Mouse (Mus musculus) lung, postnatal 0 days (tissue): Measurements from ENCODE around the gene Tcirg1. TPM values are rescaled to one million over a fixed set of nuclear protein-coding genes. Genes with fewer than 3 reads are reported as not detected.
A peak's percentile ranks its signal among the peaks of the same experiment; 100 is the strongest.

Experiments
- ATAC-seq: fragments of 200-750 bp; cut with Nextera tagmentation; 2 replicates; pipeline ENCODE4 v1.8.0; 2017; ENCODE audit warnings: moderate library complexity
- DNase-seq: peaks from one replicate; pipeline ENCODE4 v3.0.0-alpha.2; 2016; ENCODE audit warnings: low spot score
- H3K27ac ChIP-seq: fragments of 300-500 bp; sonication (generic); 2 replicates; pipeline ENCODE4 v1.5.1; 2014; ENCODE audit warnings: antibody characterized with exemption, mild to moderate bottlenecking, low read length, mixed read lengths
- H3K27me3 ChIP-seq: fragments of 300-500 bp; sonication (generic); replicated peaks from 2 replicates; pipeline ENCODE4 v1.6.1; 2014; ENCODE audit warnings: low read length, mixed read lengths; ENCODE audit not compliant: insufficient read depth
- H3K36me3 ChIP-seq: fragments of 300-500 bp; sonication (generic); 2 replicates; pipeline ENCODE4 v1.6.1; 2014; ENCODE audit warnings: low read length, mixed read lengths; ENCODE audit not compliant: insufficient read depth
- H3K4me1 ChIP-seq: fragments of 300-500 bp; sonication (generic); 2 replicates; pipeline ENCODE4 v1.6.1; 2014; ENCODE audit warnings: antibody characterized with exemption, low read depth, low read length, mixed read lengths; ENCODE audit not compliant: insufficient read depth
- H3K4me2 ChIP-seq: fragments of 300-500 bp; sonication (generic); replicated peaks from 2 replicates; pipeline ENCODE4 v1.6.1; 2014; ENCODE audit warnings: low read depth, mild to moderate bottlenecking, low read length, moderate library complexity, mixed read lengths
- H3K4me3 ChIP-seq: fragments of 300-500 bp; sonication (generic); 2 replicates; pipeline ENCODE4 v1.5.1; 2014; ENCODE audit warnings: low read depth, low read length
- H3K9ac ChIP-seq: fragments of 300-500 bp; sonication (generic); replicated peaks from 2 replicates; pipeline ENCODE4 v1.6.1; 2014; ENCODE audit warnings: low read depth, mild to moderate bottlenecking
- H3K9me3 ChIP-seq: fragments of 300-500 bp; sonication (generic); 2 replicates; pipeline ENCODE4 v1.6.1; 2016; ENCODE audit warnings: low read length, mixed read lengths
- CTCF ChIP-seq: IDR thresholded peaks from 2 replicates; pipeline ENCODE4 v1.5.1; 2016; ENCODE audit warnings: antibody characterized with exemption, mild to moderate bottlenecking
- EP300 ChIP-seq: IDR thresholded peaks from 2 replicates; pipeline ENCODE4 v1.6.1; 2016; ENCODE audit warnings: antibody characterized with exemption, mild to moderate bottlenecking, control low read depth
- WGBS: fragments of 180-500 bp; shearing (Covaris S2); extraction: QIAGEN DNeasy Blood & Tissue Kit; methylation state at CpG from one replicate; pipeline ENCODE4 v1.1.7; 2014; 5-methylcytosine and 5-hydroxymethylcytosine counted together
- polyA plus RNA-seq: library from polyadenylated mRNA; unstranded; fragments of >200 nt; fragmentation: Nextera tagmentation; extraction: Ambion mirVana; gene quantifications from 2 replicates; pipeline ENCODE4 v1.2.1, GENCODE M21; 2015

The Tcirg1 gene
- 31.8 and 33.1 TPM in 2 replicates for polyA plus RNA-seq

GRCm38 (mm10) chr19:3906795-3907786 lies at the start of gene Tcirg1:
Tcirg1 (minus strand) TSS chr19:3907133.
- H3K9ac ChIP-seq: peak within 1 kb of the TSS; percentile 41
- H3K9me3 ChIP-seq: no peaks in the 10 kb centered on the region
- DNase-seq: peak; percentile 93
- H3K27me3 ChIP-seq: no peaks in the 10 kb centered on the region
- H3K4me3 ChIP-seq: peak within 1 kb of the TSS; percentile 63
- H3K27ac ChIP-seq: peak within 1 kb of the TSS; percentile 77
- H3K4me2 ChIP-seq: peak within 1 kb of the TSS; percentile 86
- TF ChIP-seq EP300 (no peak), CTCF (no peak)
- peaks cover 20% of the 10 kb centered on the region for H3K36me3 ChIP-seq
- peak; percentile 89 for ATAC-seq
- WGBS: 4% methylated on average over 34 of the region's 36 CpGs
- peaks cover 15% of the 10 kb centered on the region for H3K4me1 ChIP-seq

- Histone ChIP-seq H3K9me3 (no peaks in the 10 kb centered on the region), H3K4me3 (no peak overlapping the region), H3K4me2 (no peak overlapping the region), H3K9ac (no peak overlapping the region), H3K36me3 (no peaks in the 10 kb centered on the region), H3K27ac (no peak overlapping the region), H3K27me3 (no peaks in the 10 kb centered on the region), H3K4me1 (no peaks in the 10 kb centered on the region)
- DNase-seq (no peak), ATAC-seq (no peak)
- TF ChIP-seq EP300 (no peak), CTCF (no peak)
- WGBS: 41% methylated on average over 4 of the region's 4 CpGs
These were observed 48.9 kb upstream of the Tcirg1 start for GRCm38 (mm10) chr19:3955804-3956203.

- Histone ChIP-seq H3K4me2 (no peak overlapping the region), H3K9ac (no peak overlapping the region), H3K27me3 (no peaks in the 10 kb centered on the region), H3K9me3 (no peaks in the 10 kb centered on the region), H3K4me1 (no peaks in the 10 kb centered on the region), H3K4me3 (no peak overlapping the region), H3K36me3 (no peaks in the 10 kb centered on the region), H3K27ac (no peak overlapping the region)
- ATAC-seq (no peak), DNase-seq (no peak)
- WGBS: 70% methylated on average over 3 of the region's 3 CpGs
- TF ChIP-seq EP300: no peak
These were observed 48.1 kb upstream of the Tcirg1 start for GRCm38 (mm10) chr19:3955033-3955432.

- Histone ChIP-seq H3K27me3 (no peaks in the 10 kb centered on the region), H3K27ac (no peak overlapping the region), H3K4me3 (no peak overlapping the region), H3K4me1 (no peaks in the 10 kb centered on the region), H3K9me3 (no peaks in the 10 kb centered on the region), H3K4me2 (no peak overlapping the region), H3K36me3 (no peaks in the 10 kb centered on the region), H3K9ac (no peak overlapping the region)
- 23% methylated on average over 1 of the region's 1 CpGs for WGBS
- peak; percentile 53 for TF ChIP-seq EP300
- TF ChIP-seq CTCF: no peak
- ATAC-seq (peak; percentile 87), DNase-seq (peak; percentile 23)
These were observed 45.2 kb upstream of the Tcirg1 start for GRCm38 (mm10) chr19:3952099-3952498.

GRCm38 (mm10) chr19:3951461-3951860 lies 44.5 kb upstream of the Tcirg1 start:
- TF ChIP-seq CTCF (no peak), EP300 (no peak)
- ATAC-seq: no peak
- H3K4me1 ChIP-seq: no peaks in the 10 kb centered on the region

GRCm38 (mm10) chr19:3950331-3950730 lies 43.4 kb upstream of the Tcirg1 start:
- ATAC-seq: no peak
- no peak for DNase-seq
- WGBS: 70% methylated on average over 3 of the region's 3 CpGs
- no peaks in the 10 kb centered on the region for H3K27me3 ChIP-seq
- no peaks in the 10 kb centered on the region for H3K4me1 ChIP-seq
- no peak overlapping the region for H3K4me3 ChIP-seq
- no peak overlapping the region for H3K9ac ChIP-seq
- no peaks in the 10 kb centered on the region for H3K9me3 ChIP-seq
- TF ChIP-seq EP300 (no peak), CTCF (no peak)
- H3K4me2 ChIP-seq: no peak overlapping the region
- H3K27ac ChIP-seq: no peak overlapping the region
- H3K36me3 ChIP-seq: no peaks in the 10 kb centered on the region

More at GRCm38 (mm10) chr19:3951461-3951860, 44.5 kb upstream of the Tcirg1 start:
- DNase-seq: no peak
- no peak overlapping the region for H3K27ac ChIP-seq
- no peaks in the 10 kb centered on the region for H3K36me3 ChIP-seq
- no peak overlapping the region for H3K4me2 ChIP-seq
- H3K27me3 ChIP-seq: no peaks in the 10 kb centered on the region
- H3K4me3 ChIP-seq: no peak overlapping the region
- no peak overlapping the region for H3K9ac ChIP-seq
- H3K9me3 ChIP-seq: no peaks in the 10 kb centered on the region
